Mouse (Mus musculus) limb, embryonic 15.5 days (tissue): ENCODE measurements around the gene Supt4a. TPM values are rescaled to one million over a fixed set of nuclear protein-coding genes. Genes with fewer than 3 reads are reported as not detected.

Experiments
- ATAC-seq: fragments of 200-750 bp; cut with Nextera tagmentation; 2 replicates; pipeline ENCODE4 v1.8.0; 2017; ENCODE audit warnings: low read depth, moderate TSS enrichment; ENCODE audit not compliant: insufficient number of reproducible peaks, low FRiP score, low TSS enrichment
- H3K27ac ChIP-seq: fragments of 300-500 bp; sonication (generic); 2 replicates; pipeline ENCODE4 v1.5.1; 2015; ENCODE audit warnings: moderate library complexity, mild to moderate bottlenecking, inconsistent platforms
- H3K27me3 ChIP-seq: fragments of 300-500 bp; sonication (generic); 2 replicates; pipeline ENCODE4 v1.6.1; 2015; ENCODE audit warnings: inconsistent platforms
- H3K36me3 ChIP-seq: fragments of 300-500 bp; sonication (generic); 2 replicates; pipeline ENCODE4 v1.6.1; 2015; ENCODE audit warnings: inconsistent platforms
- H3K4me1 ChIP-seq: fragments of 300-500 bp; sonication (generic); 2 replicates; pipeline ENCODE4 v1.6.1; 2015; ENCODE audit warnings: inconsistent platforms
- H3K4me2 ChIP-seq: fragments of 300-500 bp; sonication (generic); 2 replicates; pipeline ENCODE4 v1.6.1; 2015; ENCODE audit warnings: mild to moderate bottlenecking, inconsistent platforms
- H3K4me3 ChIP-seq: fragments of 300-500 bp; sonication (generic); 2 replicates; pipeline ENCODE4 v1.5.1; 2015; ENCODE audit warnings: mild to moderate bottlenecking, inconsistent platforms
- H3K9ac ChIP-seq: fragments of 300-500 bp; sonication (generic); 2 replicates; pipeline ENCODE4 v1.6.1; 2015; ENCODE audit warnings: inconsistent platforms
- H3K9me3 ChIP-seq: fragments of 300-500 bp; sonication (generic); 2 replicates; pipeline ENCODE4 v1.6.1; 2016; ENCODE audit warnings: inconsistent platforms
- WGBS: fragments of 180-500 bp; shearing (Covaris S2); methylation state at CpG from one replicate; pipeline ENCODE4 v1.1.7; 2015; 5-methylcytosine and 5-hydroxymethylcytosine counted together
- polyA plus RNA-seq: library from polyadenylated mRNA; unstranded; fragments of >200 nt; fragmentation: Nextera tagmentation; extraction: Ambion mirVana; gene quantifications from 2 replicates; pipeline ENCODE4 v1.2.1, GENCODE M21; 2015

The Supt4a gene
- polyA plus RNA-seq, 1 experiment from 2014 or later, result 155 TPM

DNA sequence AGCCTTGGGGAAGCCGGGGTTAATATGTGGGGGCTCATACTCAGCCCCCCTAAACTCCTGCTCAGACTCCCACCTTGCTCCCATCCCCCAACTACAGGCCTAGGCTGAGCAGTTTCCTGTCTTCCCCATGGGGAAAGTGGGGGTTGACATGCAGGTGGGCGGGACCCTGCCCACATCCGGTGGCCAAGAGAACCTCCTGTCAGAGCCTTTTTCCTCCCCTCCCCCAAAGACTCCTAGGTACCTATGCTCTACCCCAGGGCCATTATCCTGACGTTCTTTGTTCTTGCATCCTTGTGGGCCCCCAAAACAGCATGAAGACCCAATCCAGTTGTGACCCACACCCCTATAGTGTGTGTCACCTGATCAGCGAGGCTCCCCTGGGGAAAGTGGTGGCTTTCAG lies 17.3 kb downstream of the Supt4a start:
- Histone ChIP-seq H3K4me2 (no peak overlapping the region), H3K27ac (no peak overlapping the region), H3K4me3 (no peak overlapping the region), H3K36me3 (no peaks in the 10 kb centered on the region), H3K9ac (no peak overlapping the region), H3K4me1 (no peaks in the 10 kb centered on the region; the same call in 1 of the 2 replicates), H3K27me3 (peaks cover 9% of the 10 kb centered on the region), H3K9me3 (no peaks in the 10 kb centered on the region)
- WGBS, result 60% methylated on average over 5 of the region's 5 CpGs
- no peak for ATAC-seq

DNA sequence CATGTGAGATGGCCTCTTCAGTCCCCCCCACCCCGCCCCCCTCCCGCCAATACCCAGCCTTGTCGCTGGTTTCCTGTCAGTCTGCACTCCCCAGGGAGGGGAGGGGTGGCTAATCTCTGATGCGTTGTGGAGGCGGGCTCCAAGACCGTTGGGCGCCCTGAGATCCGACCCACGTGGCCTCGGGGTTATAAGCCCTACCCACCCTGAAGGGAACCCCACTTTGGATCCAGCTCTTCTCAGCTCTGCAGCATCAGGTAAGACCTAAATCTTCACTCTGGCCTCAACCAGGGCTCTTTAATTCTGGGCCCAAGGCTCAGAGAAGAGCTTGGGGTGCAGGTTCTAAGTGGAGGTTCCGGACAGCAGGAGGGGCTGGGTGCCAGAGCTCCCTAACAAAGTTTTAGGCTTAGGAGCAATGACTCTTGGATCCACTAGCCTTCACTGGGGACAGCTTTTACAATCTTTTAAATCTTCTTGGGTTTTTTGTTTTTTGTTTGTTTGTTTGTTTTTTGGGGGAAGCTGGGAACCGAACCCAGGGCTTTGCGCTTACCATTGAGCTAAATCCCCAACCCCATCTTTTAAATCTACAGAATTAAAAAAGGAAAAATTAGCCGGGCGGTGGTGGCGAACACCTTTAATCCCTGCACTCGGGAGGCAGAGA lies 18.1 kb downstream of the Supt4a start:
- no peaks in the 10 kb centered on the region for H3K36me3 ChIP-seq
- no peak overlapping the region for H3K9ac ChIP-seq
- no peak overlapping the region for H3K4me2 ChIP-seq
- peaks cover 18% of the 10 kb centered on the region for H3K27me3 ChIP-seq
- no peaks in the 10 kb centered on the region for H3K9me3 ChIP-seq
- no peak for ATAC-seq
- H3K27ac ChIP-seq, result no peak overlapping the region
- H3K4me1 ChIP-seq, result no peaks in the 10 kb centered on the region
- WGBS, result 75% methylated on average over 17 of the region's 17 CpGs
- no peak overlapping the region for H3K4me3 ChIP-seq

DNA sequence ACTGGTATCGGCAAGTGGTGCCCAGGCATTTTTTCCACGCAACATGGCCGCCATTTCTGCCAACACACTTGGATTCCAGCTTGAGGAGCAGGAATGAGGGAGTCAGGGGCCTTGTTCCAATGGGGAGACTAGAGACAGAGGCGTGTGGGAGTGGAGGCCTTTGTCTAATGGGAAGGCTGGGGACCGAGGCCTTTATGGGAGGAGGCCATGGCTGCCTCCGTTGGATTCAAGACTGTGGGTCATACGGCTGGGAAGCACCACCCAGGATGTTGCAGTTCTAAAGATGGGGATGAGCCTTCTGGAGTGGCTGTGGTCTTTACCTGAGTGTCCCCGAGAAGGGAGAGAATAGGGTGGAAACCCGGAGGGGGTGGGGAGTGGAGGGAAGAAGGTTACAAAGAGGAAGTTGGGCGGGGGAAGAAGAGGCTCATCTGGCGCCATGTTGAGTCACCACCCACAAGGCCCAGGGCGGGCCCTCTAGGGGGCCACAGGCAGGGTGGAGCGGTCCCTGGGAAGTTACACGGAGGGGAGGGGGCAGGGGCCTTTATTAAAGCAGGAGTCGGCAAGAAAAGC lies 19.0 kb downstream of the Supt4a start:
- Histone ChIP-seq H3K27ac (no peak overlapping the region), H3K4me1 (no peaks in the 10 kb centered on the region), H3K36me3 (no peaks in the 10 kb centered on the region), H3K4me2 (no peak overlapping the region), H3K4me3 (peak overlapping the region; percentile 10; the same call in 1 of the 2 replicates), H3K9me3 (no peaks in the 10 kb centered on the region), H3K27me3 (peaks cover 27% of the 10 kb centered on the region), H3K9ac (no peak overlapping the region)
- no peak for ATAC-seq
- WGBS, result 82% methylated on average over 15 of the region's 15 CpGs

DNA sequence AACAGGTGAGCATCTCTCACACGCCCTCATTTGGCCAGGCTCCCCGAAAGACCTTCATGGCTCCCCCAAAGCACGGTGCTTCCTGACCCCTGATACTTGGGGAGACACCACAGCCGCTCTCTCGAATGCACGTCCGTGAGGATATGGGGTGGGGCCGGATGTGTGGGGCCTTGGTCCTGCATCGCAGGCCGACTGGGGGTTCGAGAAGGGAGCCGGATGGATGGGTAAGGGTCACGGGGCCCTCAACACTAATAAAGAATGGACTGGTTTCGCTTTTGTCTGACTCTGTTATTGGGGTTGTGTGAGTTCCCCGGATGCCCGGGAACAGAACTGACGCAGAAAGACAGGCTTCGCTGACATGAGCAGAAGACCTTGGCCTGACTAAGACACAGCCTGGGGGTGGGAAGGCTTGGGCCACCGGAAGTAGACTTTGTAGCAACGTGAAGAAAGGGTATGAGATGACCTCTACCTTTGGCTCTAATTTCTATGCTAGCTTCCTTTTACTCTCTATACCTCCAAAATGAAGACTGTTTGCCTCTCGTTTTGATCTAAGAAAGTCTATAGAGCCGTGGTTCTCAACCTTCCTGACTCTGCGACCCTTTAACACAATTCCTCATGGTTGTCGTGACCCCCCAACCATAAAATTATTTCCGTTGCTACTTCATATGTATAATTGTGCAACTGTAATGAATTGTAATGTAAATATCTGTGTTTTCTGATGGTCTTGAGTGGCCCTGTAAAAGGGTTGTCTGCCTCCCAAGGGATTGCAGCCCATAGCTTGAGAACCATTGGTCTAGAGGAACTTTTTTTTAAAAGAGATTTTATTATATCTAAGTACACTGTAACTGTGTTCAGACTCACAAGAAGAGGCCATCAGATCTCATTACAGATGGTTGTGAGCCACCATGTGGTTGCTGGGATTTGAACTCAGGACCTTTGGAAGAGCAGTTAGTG lies 19.9 kb downstream of the Supt4a start:
- Histone ChIP-seq H3K4me3 (no peak overlapping the region; the same call in 1 of the 2 replicates), H3K36me3 (no peaks in the 10 kb centered on the region), H3K9me3 (no peaks in the 10 kb centered on the region), H3K27me3 (peaks cover 36% of the 10 kb centered on the region), H3K27ac (no peak overlapping the region), H3K4me2 (no peak overlapping the region), H3K4me1 (no peaks in the 10 kb centered on the region), H3K9ac (no peak overlapping the region)
- WGBS, result 84% methylated on average over 25 of the region's 25 CpGs
- no peak for ATAC-seq

DNA sequence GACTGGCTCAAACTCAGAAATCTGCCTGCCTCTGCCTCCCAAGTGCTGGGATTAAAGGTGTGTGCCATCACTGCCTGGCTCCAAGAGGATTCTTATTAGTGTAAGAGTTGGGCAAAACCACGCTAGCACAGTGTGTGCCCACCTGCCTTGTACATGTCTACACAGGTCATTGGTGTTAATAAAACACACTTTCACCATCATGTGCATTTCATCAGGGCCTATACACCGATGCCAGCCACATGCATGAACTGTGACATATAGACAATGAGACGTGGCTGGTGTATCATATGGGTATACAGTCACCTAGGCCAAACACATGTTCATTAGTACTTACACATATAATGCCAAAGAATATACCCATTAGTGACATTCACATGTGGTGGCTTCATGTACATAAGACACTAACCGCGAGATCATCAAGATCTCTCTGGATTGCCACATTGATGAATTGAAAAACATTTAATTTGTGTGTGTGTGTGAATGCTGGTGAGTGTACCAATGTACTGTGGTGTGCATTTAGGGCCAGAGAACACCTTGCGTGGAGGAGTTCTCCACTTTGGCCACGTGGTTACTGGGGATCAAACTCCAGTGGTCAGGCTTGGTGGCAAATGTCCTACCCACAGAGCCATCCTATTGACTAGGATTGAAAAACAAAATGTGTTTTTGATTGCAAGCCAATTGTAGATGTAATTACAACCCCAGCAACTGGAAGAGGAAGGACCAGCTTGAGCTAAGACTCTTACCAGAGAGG lies 21.0 kb downstream of the Supt4a start:
- H3K4me1 ChIP-seq, result peaks cover 2% of the 10 kb centered on the region
- H3K9ac ChIP-seq, result no peak overlapping the region
- WGBS, result 79% methylated on average over 7 of the region's 7 CpGs
- ATAC-seq, result no peak
- peaks cover 47% of the 10 kb centered on the region for H3K27me3 ChIP-seq
- H3K4me3 ChIP-seq, result no peak overlapping the region
- no peaks in the 10 kb centered on the region for H3K9me3 ChIP-seq
- H3K27ac ChIP-seq, result no peak overlapping the region
- no peak overlapping the region for H3K4me2 ChIP-seq
- no peaks in the 10 kb centered on the region for H3K36me3 ChIP-seq

DNA sequence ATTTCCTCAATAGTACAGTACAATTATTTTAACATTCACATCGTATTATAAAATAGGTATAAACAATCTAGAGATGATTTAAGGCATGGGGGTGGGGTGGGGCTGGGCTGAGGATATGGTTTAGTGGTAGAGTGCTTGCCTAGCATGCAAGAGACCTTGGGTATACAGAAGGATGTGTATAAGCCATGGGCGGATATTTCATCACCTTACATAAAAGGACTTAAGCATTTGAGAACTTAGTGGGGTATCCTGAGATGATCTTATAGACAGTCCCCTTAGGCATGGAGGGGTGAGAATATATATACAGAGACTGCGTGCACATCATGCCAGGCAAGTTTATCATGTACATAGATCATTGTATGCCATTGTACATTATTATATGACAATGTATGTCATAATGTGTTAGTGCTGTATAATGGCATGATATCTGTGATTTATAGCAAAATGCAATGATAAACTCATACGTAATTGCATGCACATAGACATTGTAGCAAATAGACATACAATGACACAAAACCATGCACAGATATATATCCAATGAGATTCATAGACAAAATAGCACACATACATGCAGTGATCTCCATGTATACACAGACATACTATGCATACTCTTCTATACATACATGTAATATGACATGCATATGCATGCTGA lies 21.7 kb downstream of the Supt4a start:
- Histone ChIP-seq H3K9me3 (no peaks in the 10 kb centered on the region), H3K36me3 (no peaks in the 10 kb centered on the region), H3K4me1 (peaks cover 9% of the 10 kb centered on the region), H3K4me3 (no peak overlapping the region), H3K4me2 (no peak overlapping the region), H3K27ac (no peak overlapping the region), H3K9ac (no peak overlapping the region), H3K27me3 (peaks cover 54% of the 10 kb centered on the region)
- WGBS, result 73% methylated on average over 4 of the region's 4 CpGs
- ATAC-seq, result no peak

DNA sequence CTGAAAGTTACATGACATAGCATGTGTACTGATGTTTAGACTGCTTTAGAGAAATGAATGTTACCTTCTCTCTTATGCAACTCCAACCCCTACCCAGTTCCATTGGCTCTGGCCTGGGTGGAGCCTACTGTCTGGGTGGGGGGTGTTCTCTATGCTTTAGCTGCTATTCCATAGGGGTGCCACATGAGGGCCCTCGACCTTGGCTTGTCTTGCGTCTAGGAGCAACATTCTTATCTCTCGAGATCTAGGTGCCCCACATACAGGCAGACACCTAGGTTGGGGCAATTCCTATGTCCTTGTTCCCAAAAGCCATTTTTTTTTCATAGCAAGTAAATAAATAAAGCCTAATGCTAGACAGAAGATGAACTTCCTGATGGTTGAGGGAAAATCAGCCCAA lies 22.3 kb downstream of the Supt4a start:
- Histone ChIP-seq H3K36me3 (no peaks in the 10 kb centered on the region), H3K9me3 (no peaks in the 10 kb centered on the region), H3K4me3 (no peak overlapping the region), H3K4me2 (no peak overlapping the region), H3K27me3 (peaks cover 59% of the 10 kb centered on the region), H3K9ac (no peak overlapping the region), H3K27ac (no peak overlapping the region), H3K4me1 (peaks cover 14% of the 10 kb centered on the region)
- ATAC-seq, result no peak
- 5% methylated on average over 3 of the region's 3 CpGs for WGBS

DNA sequence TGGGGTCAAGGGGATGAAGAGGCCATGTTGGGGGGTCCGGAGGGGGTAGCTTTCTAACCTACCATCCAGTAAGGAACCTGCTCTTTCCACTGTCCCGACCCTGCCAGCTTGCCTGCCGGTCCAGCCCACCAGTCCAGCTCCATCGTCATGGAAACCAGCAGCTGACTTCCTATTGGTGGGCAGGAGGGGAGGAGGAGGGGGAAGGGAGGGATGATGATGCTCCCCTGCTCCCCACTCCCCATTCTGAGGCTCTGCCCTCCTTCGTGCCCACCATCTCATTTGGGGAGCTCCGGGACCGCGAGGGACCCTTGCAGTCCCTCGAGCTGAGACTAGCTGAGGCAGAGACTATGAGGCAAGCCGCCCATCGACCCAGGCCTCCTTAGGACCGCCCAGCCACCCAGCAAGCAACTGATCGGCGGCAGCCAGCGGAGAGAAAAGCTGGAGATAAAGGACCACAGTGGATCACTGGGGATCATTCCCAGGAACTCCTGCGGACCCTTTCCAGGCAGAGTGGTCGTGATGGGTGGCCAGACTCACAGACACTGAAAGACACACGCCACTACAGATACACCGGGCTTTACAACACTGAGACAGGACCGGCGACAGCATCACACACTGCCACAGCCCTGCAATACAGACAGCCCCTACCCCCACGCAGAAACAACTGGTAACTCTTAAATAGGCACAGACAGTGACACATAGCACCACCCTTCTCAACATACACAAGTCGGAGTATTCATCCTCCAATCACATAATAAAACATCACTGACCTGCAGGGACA lies 23.1 kb downstream of the Supt4a start, which contains the start of gene Tspoap1:
Gene Tspoap1 (plus strand): TSS at position 241 of the 781 bp plus-strand sequence.
- no peak for ATAC-seq
- Histone ChIP-seq H3K9ac (no peak within 1 kb of the TSS), H3K36me3 (no peaks in the 10 kb centered on the region), H3K4me2 (no peak within 1 kb of the TSS), H3K9me3 (no peaks in the 10 kb centered on the region), H3K27me3 (peaks cover 68% of the 10 kb centered on the region), H3K4me1 (peaks cover 15% of the 10 kb centered on the region), H3K27ac (no peak within 1 kb of the TSS), H3K4me3 (no peak within 1 kb of the TSS)
- WGBS, result 9% methylated on average over 23 of the region's 23 CpGs

DNA sequence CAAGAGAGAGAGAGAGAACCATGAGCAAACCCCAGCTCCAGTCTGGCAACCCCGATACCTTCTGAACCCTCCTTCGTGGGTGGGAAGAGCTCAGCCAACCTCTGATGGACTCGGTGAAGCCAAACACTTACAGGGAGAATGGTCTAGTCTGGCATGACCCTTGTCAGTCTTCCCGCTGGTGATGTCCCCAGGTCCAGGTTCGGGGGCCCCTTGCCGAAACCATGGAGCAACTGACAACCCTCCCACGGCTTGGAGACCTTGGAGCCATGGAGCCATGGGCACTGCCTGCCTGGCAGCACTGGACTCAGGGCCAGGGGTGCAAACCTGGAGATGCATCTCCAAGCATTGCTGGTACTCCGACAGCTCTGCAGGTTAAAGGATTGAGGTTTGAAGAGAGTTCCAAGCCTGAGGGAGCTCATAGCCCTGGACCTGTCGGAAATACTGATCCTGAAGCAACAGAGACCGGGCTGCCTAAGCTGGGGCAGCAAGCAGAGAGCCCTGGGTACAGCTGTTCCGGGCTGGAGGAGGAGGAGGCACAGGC lies 23.9 kb downstream of the Supt4a start:
- H3K4me3 ChIP-seq, result no peak overlapping the region
- peaks cover 76% of the 10 kb centered on the region for H3K27me3 ChIP-seq
- no peak overlapping the region for H3K4me2 ChIP-seq
- peaks cover 15% of the 10 kb centered on the region for H3K4me1 ChIP-seq
- H3K27ac ChIP-seq, result no peak overlapping the region
- no peaks in the 10 kb centered on the region for H3K9me3 ChIP-seq
- H3K9ac ChIP-seq, result no peak overlapping the region
- H3K36me3 ChIP-seq, result no peaks in the 10 kb centered on the region
- WGBS, result 62% methylated on average over 11 of the region's 11 CpGs
- ATAC-seq, result no peak

DNA sequence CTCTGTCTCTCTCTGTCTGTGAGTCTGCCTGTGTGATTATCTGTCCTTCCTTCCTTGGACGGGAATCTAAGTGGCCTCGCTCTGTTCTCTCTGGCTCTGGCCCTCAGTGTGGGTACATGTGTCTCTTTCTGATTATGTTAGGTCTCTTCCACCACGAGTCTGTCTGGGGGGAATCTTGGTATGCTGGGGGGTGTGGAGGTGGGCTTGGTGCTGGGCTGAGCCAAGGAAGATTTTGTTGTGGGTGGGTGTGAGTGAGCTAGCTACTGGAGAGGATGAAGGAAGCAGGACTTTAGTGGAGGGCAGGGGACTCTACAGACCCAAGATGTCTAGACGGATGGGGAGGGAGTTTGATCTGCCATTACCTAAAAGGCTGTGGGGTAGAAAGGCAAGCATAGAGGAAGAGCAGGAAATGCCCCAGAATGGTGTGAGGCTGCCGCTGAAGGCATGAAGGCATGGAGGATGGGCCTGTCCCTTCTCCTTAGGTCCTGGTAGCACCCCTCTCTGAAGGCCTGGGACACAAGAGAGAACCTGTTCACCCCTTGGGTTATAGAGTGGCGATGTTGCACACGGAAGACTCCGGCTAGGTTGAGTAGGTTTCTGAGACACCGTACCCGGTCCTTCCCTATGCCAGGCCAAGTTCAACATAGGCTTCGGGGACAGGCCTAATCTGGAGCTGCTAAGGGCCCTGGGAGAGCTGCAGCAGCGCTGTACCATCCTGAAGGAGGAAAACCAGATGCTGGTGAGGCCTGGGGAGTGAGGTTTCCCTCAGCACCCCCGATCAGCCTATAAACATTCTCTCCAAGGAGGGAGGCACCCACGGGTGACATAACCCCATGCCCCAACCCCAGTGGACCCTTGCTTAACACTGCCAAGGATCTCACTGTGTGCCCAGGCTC lies 24.7 kb downstream of the Supt4a start:
- WGBS, result 77% methylated on average over 14 of the region's 14 CpGs
- Histone ChIP-seq H3K9me3 (no peaks in the 10 kb centered on the region), H3K9ac (no peak overlapping the region), H3K36me3 (no peaks in the 10 kb centered on the region), H3K4me3 (no peak overlapping the region), H3K4me1 (peaks cover 15% of the 10 kb centered on the region), H3K27me3 (peaks cover 84% of the 10 kb centered on the region), H3K27ac (no peak overlapping the region), H3K4me2 (no peak overlapping the region)
- ATAC-seq, result no peak
